Comparison of ENCODE assay signal across 24 mouse cellular contexts in genomic region chr2:130754596-130754995, GRCm38 (mm10). TPM values are rescaled to one million over a fixed set of nuclear protein-coding genes. Genes with fewer than 3 reads are reported as not detected.
DNase-seq lines count a peak whose midpoint lies in the region; ATAC-seq and TF ChIP-seq lines count a peak whose summit lies in the region.
"Had no signal": no experiment of that assay in that cellular context is flagged by ENCODE, and none has a peak within 500 bp of the region (broad histone marks: within the 10 kb centered on the region; RNA-seq: fewer than 3 reads in every experiment).

No protein-coding gene starts in this region.

- no peak for DNase-seq in cerebellum, postnatal 4 days (ENCODE audit: low spot score in 2 of 2)
- DNase-seq in hindbrain, postnatal 0 days (ENCODE audit: low spot score) = no peak
- peak; percentile 20 for DNase-seq in cerebellum, adult 9-11 months
- peak; percentile 32 to 51 for DNase-seq in cerebellum, postnatal 25 days
- DNase-seq in adipocyte (ENCODE audit: low spot score) = no peak
- DNase-seq: adrenal gland, postnatal 36 days; gastrocnemius, postnatal 10 days; gastrocnemius, postnatal 36 days; kidney, adult 18-20 months had no signal

- no peaks in the 10 kb centered on the region; the same call in 1 of the 2 replicates for H3K4me1 ChIP-seq in hindbrain, postnatal 0 days (ENCODE audit: insufficient read depth, low read length)
- H3K4me1 ChIP-seq in hindbrain, embryonic 13.5 days (replicated peaks) = 0 out of 2 replicates have a peak, but pooled peaks cover 4% of the 10 kb centered on the region
- H3K4me1 ChIP-seq in midbrain, embryonic 16.5 days (ENCODE audit: control insufficient read depth, insufficient read depth, low read length) = no peaks in the 10 kb centered on the region

- peaks cover 4% of the 10 kb centered on the region for H3K36me3 ChIP-seq in hindbrain, postnatal 0 days (ENCODE audit: insufficient read depth, low read length)
- peaks cover 40% of the 10 kb centered on the region for H3K36me3 ChIP-seq in hindbrain, embryonic 13.5 days
- peaks cover 13% of the 10 kb centered on the region; the same call in 1 of the 2 replicates for H3K36me3 ChIP-seq in midbrain, embryonic 16.5 days (ENCODE audit: control insufficient read depth, insufficient read depth, low read length)
- H3K36me3 ChIP-seq: forebrain, embryonic 10.5 days had no signal

- H3K27ac ChIP-seq in hindbrain, postnatal 0 days = no peak overlapping the region
- no peak overlapping the region for H3K27ac ChIP-seq in hindbrain, embryonic 13.5 days
- H3K27ac ChIP-seq in midbrain, embryonic 16.5 days (ENCODE audit: low read length) = no peak overlapping the region
- H3K27ac ChIP-seq: forebrain, embryonic 10.5 days; forebrain, embryonic 13.5 days; heart, adult 2 months; hindbrain, embryonic 12.5 days had no signal

- H3K4me2 ChIP-seq in hindbrain, postnatal 0 days (ENCODE audit: low read depth, low read length) = no peak overlapping the region
- no peak overlapping the region for H3K4me2 ChIP-seq in hindbrain, embryonic 13.5 days
- no peak overlapping the region for H3K4me2 ChIP-seq in midbrain, embryonic 16.5 days (ENCODE audit: low read length)
- H3K4me2 ChIP-seq: forebrain, embryonic 13.5 days; heart, embryonic 11.5 days; hindbrain, embryonic 12.5 days had no signal

- TF ChIP-seq CTCF in hindbrain, postnatal 0 days (IDR thresholded peaks at IDR 0.05; ENCODE audit: low read depth) = no peak

- no peak overlapping the region for H3K9ac ChIP-seq in hindbrain, postnatal 0 days (replicated peaks; ENCODE audit: low read length)
- H3K9ac ChIP-seq in hindbrain, embryonic 13.5 days = no peak overlapping the region
- H3K9ac ChIP-seq in midbrain, embryonic 16.5 days (ENCODE audit: low read depth, low read length) = no peak overlapping the region
- H3K9ac ChIP-seq: forebrain, embryonic 13.5 days; hindbrain, embryonic 12.5 days had no signal

- H3K27me3 ChIP-seq in hindbrain, postnatal 0 days (ENCODE audit: insufficient read depth, low read length) = no peaks in the 10 kb centered on the region
- no peaks in the 10 kb centered on the region for H3K27me3 ChIP-seq in hindbrain, embryonic 13.5 days
- H3K27me3 ChIP-seq in midbrain, embryonic 16.5 days (ENCODE audit: control insufficient read depth, insufficient read depth, low read depth, low read length) = no peaks in the 10 kb centered on the region
- H3K27me3 ChIP-seq: forebrain, embryonic 13.5 days; hindbrain, embryonic 12.5 days had no signal

- H3K4me3 ChIP-seq in hindbrain, postnatal 0 days (ENCODE audit: low read length) = no peak overlapping the region
- no peak overlapping the region for H3K4me3 ChIP-seq in hindbrain, embryonic 13.5 days
- no peak overlapping the region for H3K4me3 ChIP-seq in midbrain, embryonic 16.5 days (ENCODE audit: low read depth, low read length)
- H3K4me3 ChIP-seq: forebrain, embryonic 10.5 days; forebrain, embryonic 13.5 days; heart, adult 2 months; hindbrain, embryonic 12.5 days had no signal

- 70% methylated on average over 3 of the region's 3 CpGs for WGBS in hindbrain, postnatal 0 days
- 97% methylated on average over 3 of the region's 3 CpGs for WGBS in hindbrain, embryonic 13.5 days
- 92% methylated on average over 3 of the region's 3 CpGs for WGBS in midbrain, embryonic 16.5 days

- 0 out of 2 replicates have a peak, but pooled peaks have one; percentile 45 for ATAC-seq in cerebellum, adult (ENCODE audit: insufficient number of reproducible peaks, low FRiP score, low TSS enrichment)
- 0 out of 2 replicates have a peak, but pooled peaks have one; percentile 24 for ATAC-seq in hindbrain, postnatal 0 days
- ATAC-seq in hindbrain, embryonic 13.5 days (ENCODE audit: low FRiP score) = no peak
- no peak for ATAC-seq in midbrain, embryonic 16.5 days
- ATAC-seq: activated CD4-positive, CD25-positive, alpha-beta regulatory T cell, adult 4 months; forebrain, embryonic 13.5 days; forebrain, embryonic 16.5 days; hindbrain, embryonic 16.5 days; inflammation-experienced regulatory T-cells, adult 6 months; intestine, embryonic 16.5 days had no signal

- no peaks in the 10 kb centered on the region for H3K9me3 ChIP-seq in hindbrain, postnatal 0 days (ENCODE audit: low read length)
- no peaks in the 10 kb centered on the region for H3K9me3 ChIP-seq in hindbrain, embryonic 13.5 days
- no peaks in the 10 kb centered on the region for H3K9me3 ChIP-seq in midbrain, embryonic 16.5 days (replicated peaks; ENCODE audit: control insufficient read depth, low read length, poor library complexity, severe bottlenecking)
- H3K9me3 ChIP-seq: forebrain, embryonic 10.5 days; forebrain, embryonic 13.5 days; hindbrain, embryonic 12.5 days had no signal

RNA-seq across cellular contexts. Expression of gene Slc4a11, which starts 57.3 kb away (rescaled TPM):
- total RNA-seq in hindbrain, postnatal 0 days (2014; rRNA removed) = 0.16 and 1.2 TPM in 2 replicates
- polyA plus RNA-seq in hindbrain, postnatal 0 days (2015; fragmentation: Nextera tagmentation; extraction: Ambion mirVana) = 0.49 and 0.53 TPM in 2 replicates
- 0.32 and 1.1 TPM in 2 replicates for polyA plus RNA-seq in hindbrain, embryonic 13.5 days (2015; fragmentation: Nextera tagmentation; extraction: Ambion mirVana)
- polyA plus RNA-seq in midbrain, embryonic 16.5 days (2015; fragmentation: Nextera tagmentation; extraction: Ambion mirVana) = 0.41 and 0.45 TPM in 2 replicates
- total RNA-seq: gastrocnemius, adult 18-20 months; hematopoietic stem cell, adult 5-6 weeks had no signal

Comparison
In these comparisons a context has a peak if more than half of its experiments do, and no peak if none do; other contexts are left out.
1. ATAC-seq: peak in cerebellum, adult (single experiment) and hindbrain, postnatal 0 days (single experiment); none in hindbrain, embryonic 13.5 days (single experiment) and midbrain, embryonic 16.5 days (single experiment).
2. DNase-seq: peak in cerebellum, adult 9-11 months (single experiment) and cerebellum, postnatal 25 days (2 of 2); none in cerebellum, postnatal 4 days (0 of 2), hindbrain, postnatal 0 days (single experiment) and adipocyte (single experiment).